Mouse (Mus musculus): ENCODE results near the gene Defb25.
"Not testable (repeated sequence)": the region's sequence is repeated elsewhere in the genome, so short reads cannot be mapped to it uniquely, and the experiment has no call there.

Defb25 gene

GRCm38 (mm10) chr2:152622953-152623352 is at the start of gene Defb25:
TSS of gene Defb25 (minus strand) at chr2:152623053.
- no peak for DNase-seq (ENCODE audit: low read depth, low spot score)

DNA sequence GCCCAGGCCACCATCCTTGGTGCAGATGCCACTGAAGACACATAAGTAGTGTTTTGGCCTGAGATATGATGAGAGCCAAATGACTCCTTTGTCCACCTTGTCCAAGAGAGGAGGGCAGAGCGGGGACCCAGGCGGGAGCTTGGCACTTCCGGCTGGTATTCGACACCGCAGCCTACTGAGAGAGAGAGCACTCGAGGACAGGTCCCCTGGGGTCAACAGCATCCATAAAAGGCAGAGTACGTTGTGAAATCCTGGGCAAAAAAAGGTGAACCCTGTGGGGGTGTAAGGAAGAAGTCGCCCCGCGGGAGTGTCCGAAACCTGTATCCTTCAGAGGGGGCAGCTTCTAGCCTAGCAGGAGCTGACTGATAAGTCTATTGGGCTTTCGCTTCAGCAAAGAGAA is 49.3 kb upstream of the Defb25 start:
- DNase-seq (ENCODE audit: low read depth, low spot score) = no peak

GRCm38 (mm10) chr2:152671642-152671999 is 48.8 kb upstream of the Defb25 start:
- peak; percentile 31 for DNase-seq (ENCODE audit: low read depth, low spot score)

GRCm38 (mm10) chr2:152670983-152671641 is 48.3 kb upstream of the Defb25 start:
- DNase-seq (ENCODE audit: low read depth, low spot score) = no peak

GRCm38 (mm10) chr2:152669639-152670484 is 47.0 kb upstream of the Defb25 start:
- peak; percentile 64 for DNase-seq (ENCODE audit: low read depth, low spot score)

GRCm38 (mm10) chr2:152669256-152669638 is 46.4 kb upstream of the Defb25 start, which contains the start of gene H13:
TSS of gene H13 (plus strand) at chr2:152669461.
- DNase-seq (ENCODE audit: low read depth, low spot score) = peak; percentile 98

DNA sequence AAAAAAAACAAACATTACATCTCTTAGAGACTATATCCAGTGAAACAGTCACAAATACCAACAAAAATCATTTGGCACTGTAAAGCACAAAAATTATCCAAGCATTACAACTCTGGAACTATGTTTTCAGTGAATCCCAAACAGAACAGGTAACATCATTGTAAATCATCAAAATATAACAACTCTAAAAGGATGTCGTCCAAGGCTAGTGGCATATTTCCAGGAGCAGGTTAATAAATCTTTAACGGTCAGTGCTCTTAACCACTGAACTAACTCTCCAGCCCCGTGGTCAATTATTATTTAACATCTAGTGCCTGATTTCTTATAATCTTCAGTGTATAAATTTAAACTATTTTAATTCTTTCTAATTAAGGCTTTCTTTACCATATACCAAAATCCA is 43.3 kb upstream of the Defb25 start:
- DNase-seq (ENCODE audit: low read depth, low spot score) = not testable (repeated sequence)

GRCm38 (mm10) chr2:152661163-152661562 is 38.3 kb upstream of the Defb25 start:
- no peak for DNase-seq (ENCODE audit: low read depth, low spot score)

GRCm38 (mm10) chr2:152657398-152657797 is 34.5 kb upstream of the Defb25 start:
- DNase-seq (ENCODE audit: low read depth, low spot score) = no peak

GRCm38 (mm10) chr2:152653874-152654715 is 31.2 kb upstream of the Defb25 start:
- DNase-seq (ENCODE audit: low read depth, low spot score) = no peak

DNA sequence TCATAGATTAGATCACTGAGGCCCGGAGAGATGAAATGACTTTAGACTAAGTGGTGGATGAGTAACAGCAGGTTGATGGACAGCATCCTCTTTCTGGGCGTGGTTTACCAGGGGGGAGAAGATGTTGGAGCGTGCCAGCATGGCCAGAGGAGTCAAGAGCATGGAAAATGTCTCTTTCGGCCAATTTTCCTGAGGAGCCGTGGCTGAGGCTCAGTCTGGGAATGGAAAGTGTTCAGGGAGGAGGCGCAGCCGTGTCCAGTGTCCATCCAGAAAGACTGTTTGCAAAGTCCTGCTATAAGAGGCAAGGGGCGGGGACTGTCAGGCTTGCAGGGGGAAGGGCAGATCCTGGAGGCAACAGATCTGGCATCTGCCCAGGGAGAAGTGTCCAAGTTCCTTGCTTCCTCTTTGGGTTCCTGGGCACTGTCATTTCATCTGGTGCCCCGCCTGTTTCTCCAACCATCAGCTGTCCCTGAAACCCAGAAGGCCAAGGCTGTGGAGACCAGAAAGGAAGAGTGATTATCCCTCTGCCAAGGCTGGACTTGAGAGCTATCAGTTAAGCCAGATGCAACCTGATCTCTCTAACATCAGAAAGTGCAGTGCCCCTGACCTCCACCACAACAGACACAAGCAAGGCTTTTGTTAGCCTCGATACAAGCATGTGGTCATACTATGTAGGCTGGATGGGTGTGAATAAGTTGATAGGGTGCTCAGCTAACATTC is 30.2 kb upstream of the Defb25 start:
- no peak for DNase-seq (ENCODE audit: low read depth, low spot score)

GRCm38 (mm10) chr2:152639406-152640113 is 16.7 kb upstream of the Defb25 start:
- no peak for DNase-seq (ENCODE audit: low read depth, low spot score)

- DNase-seq (ENCODE audit: low read depth, low spot score) = no peak
Observed at GRCm38 (mm10) chr2:152638865-152639264, 16.0 kb upstream of the Defb25 start.

DNA sequence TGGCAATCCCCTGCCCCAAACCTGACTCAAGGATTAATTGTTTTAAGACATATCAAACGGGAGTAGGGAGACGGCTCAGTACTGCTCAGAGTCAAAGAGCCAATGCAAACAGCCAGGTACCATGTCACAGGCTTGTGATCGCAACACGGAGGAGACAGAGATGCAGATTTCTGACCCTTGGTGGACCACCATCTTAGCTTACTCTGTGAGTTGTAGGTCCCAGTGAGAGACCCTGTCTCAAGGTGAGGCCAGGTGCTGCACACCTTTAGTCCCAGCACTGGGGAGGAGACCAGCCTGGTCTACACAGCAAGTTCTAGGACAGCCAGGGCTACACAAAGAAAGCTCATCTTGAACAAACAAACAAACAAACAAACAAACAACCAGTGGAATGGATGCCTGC is 14.5 kb upstream of the Defb25 start:
- DNase-seq (ENCODE audit: low read depth, low spot score) = no peak

DNA sequence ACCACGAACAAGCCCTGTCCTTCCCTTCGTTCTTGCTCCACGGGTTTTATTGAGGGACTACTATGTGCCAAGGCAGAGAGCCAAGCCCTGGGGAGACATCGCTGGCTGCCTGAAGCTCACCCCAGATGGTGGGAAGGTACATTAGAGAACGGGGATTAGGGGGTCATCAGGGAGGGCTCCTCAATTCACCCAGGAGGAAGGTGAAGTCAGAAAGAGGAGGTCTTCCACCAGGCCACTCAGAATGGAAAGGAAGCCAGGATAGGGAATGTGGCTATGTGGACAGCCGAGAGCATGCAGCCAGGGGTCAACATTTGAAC is 14.1 kb upstream of the Defb25 start:
- no peak for DNase-seq (ENCODE audit: low read depth, low spot score)

GRCm38 (mm10) chr2:152636246-152637005 is 13.6 kb upstream of the Defb25 start:
- no peak for DNase-seq (ENCODE audit: low read depth, low spot score)

DNA sequence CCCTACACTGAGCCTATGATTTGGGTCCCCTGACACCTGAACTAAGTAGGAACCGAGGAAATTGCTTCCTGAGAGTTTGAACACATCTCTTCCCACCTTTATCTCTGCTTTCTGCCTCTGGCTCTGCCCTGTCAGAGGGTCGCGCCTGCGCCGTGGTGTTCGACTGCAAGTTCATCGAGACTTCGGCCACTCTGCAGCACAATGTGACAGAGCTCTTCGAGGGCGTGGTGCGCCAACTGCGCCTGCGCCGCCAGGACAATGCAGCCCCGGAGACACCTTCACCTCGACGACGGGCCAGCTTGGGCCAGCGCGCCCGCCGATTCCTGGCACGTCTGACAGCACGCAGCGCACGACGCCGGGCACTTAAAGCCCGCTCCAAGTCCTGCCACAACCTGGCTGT is 11.5 kb upstream of the Defb25 start:
- no peak for DNase-seq (ENCODE audit: low read depth, low spot score)

- no peak for DNase-seq (ENCODE audit: low read depth, low spot score)
Observed at GRCm38 (mm10) chr2:152633334-152633733, 10.5 kb upstream of the Defb25 start.

GRCm38 (mm10) chr2:152629904-152630303 is 7.1 kb upstream of the Defb25 start:
- DNase-seq (ENCODE audit: low read depth, low spot score) = no peak

- no peak for DNase-seq (ENCODE audit: low read depth, low spot score)
Observed at GRCm38 (mm10) chr2:152629239-152629638, 6.4 kb upstream of the Defb25 start.
